Mouse (Mus musculus): ENCODE measurements at regions not wholly inside any gene's neighbourhood (a gene's known extent, or its start where the extent isn't known, plus 50 kb on each side); places are given as distances from the start of the nearest gene placed in this dataset.

DNA sequence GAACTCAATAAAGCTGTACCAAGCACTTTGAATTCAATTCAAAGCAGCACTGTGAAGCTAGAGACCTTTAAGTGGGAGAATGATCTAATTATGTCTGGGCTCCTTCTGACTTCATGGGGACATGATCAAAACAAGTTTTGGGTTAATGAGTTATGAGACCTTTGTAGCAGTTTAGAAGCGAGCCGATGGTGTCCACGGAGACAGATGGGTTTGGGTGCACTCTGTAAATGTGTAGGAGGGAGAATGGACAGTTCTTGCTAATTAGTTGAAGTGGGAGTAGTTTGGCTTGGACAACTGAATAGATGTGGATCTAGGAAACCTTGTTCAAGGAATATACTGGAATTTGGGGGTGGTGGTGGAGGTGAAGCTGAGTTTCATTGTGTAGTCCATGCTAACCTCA is 186.3 kb upstream of the Cldn34b3 start:
- Histone ChIP-seq H3K36me3 (ENCODE audit: control insufficient read depth, insufficient read depth, low read length) (no peaks in the 10 kb centered on the region), H3K4me1 (ENCODE audit: control insufficient read depth, insufficient read depth, low read length) (no peaks in the 10 kb centered on the region), H3K27me3 (replicated peaks; ENCODE audit: control insufficient read depth, insufficient read depth, low read length) (no peaks in the 10 kb centered on the region), H3K9me3 (ENCODE audit: control insufficient read depth, low read length) (no peaks in the 10 kb centered on the region), H3K4me3 (ENCODE audit: low read depth, low read length) (no peak overlapping the region), H3K9ac (ENCODE audit: low read depth, low read length) (no peak overlapping the region), H3K27ac (replicated peaks; ENCODE audit: low read depth, low read length) (no peak overlapping the region), H3K4me2 (ENCODE audit: low read depth, low read length) (no peak overlapping the region)
- ATAC-seq (ENCODE audit: low read depth): no peak
- 93% methylated on average over 3 of the region's 3 CpGs for WGBS
- DNase-seq (ENCODE audit: low spot score): no peak

DNA sequence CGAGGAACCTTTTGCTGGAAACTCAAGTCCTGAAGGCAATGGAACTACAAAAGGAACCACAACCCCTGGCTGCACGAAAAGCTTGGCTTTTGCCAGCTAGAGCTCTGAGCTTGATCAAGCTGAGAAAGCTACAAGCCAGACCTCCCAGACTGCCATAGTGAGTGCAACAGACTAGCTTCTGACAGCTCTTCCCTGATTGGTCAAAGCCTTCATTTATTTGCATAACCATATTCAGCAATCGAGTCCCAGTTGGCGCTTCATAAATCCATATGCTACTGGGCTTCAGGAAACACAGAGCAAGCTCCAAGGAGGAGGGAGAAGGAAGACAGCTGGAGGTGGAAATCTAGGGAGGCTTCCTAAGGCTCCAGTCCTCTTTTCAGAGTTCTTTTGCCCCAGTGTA is 181.4 kb upstream of the Cldn34b3 start:
- DNase-seq (ENCODE audit: low spot score): peak; percentile 29
- Histone ChIP-seq H3K4me2 (ENCODE audit: low read depth, low read length) (no peak overlapping the region), H3K27ac (replicated peaks; ENCODE audit: low read depth, low read length) (no peak overlapping the region), H3K9ac (ENCODE audit: low read depth, low read length) (no peak overlapping the region), H3K4me1 (ENCODE audit: control insufficient read depth, insufficient read depth, low read length) (no peaks in the 10 kb centered on the region), H3K9me3 (ENCODE audit: control insufficient read depth, low read length) (no peaks in the 10 kb centered on the region), H3K36me3 (ENCODE audit: control insufficient read depth, insufficient read depth, low read length) (no peaks in the 10 kb centered on the region), H3K27me3 (replicated peaks; ENCODE audit: control insufficient read depth, insufficient read depth, low read length) (no peaks in the 10 kb centered on the region), H3K4me3 (ENCODE audit: low read depth, low read length) (no peak overlapping the region)
- ATAC-seq (ENCODE audit: low read depth): no peak
- WGBS: 59% methylated on average over 4 of the region's 4 CpGs

- no peaks in the 10 kb centered on the region for H3K4me1 ChIP-seq (ENCODE audit: control insufficient read depth, insufficient read depth, low read length)
- H3K27ac ChIP-seq (replicated peaks; ENCODE audit: low read depth, low read length): no peak overlapping the region
- peak; percentile 59 for DNase-seq (ENCODE audit: low spot score)
- no peak overlapping the region for H3K4me3 ChIP-seq (ENCODE audit: low read depth, low read length)
- 50% methylated on average over 4 of the region's 4 CpGs for WGBS
- no peak overlapping the region for H3K4me2 ChIP-seq (ENCODE audit: low read depth, low read length)
- H3K9ac ChIP-seq (ENCODE audit: low read depth, low read length): no peak overlapping the region
- H3K36me3 ChIP-seq (ENCODE audit: control insufficient read depth, insufficient read depth, low read length): no peaks in the 10 kb centered on the region
- no peaks in the 10 kb centered on the region for H3K27me3 ChIP-seq (replicated peaks; ENCODE audit: control insufficient read depth, insufficient read depth, low read length)
- no peaks in the 10 kb centered on the region for H3K9me3 ChIP-seq (ENCODE audit: control insufficient read depth, low read length)
- ATAC-seq (ENCODE audit: low read depth): peak; percentile 47; the same call in 1 of the 2 replicates
Observed at GRCm38 (mm10) chrX:76110763-76111474, 153.2 kb upstream of the Cldn34b3 start.

GRCm38 (mm10) chrX:76116086-76116485 is 148.0 kb upstream of the Cldn34b3 start:
- peak; percentile 34 for DNase-seq (ENCODE audit: low spot score)

GRCm38 (mm10) chrX:76116562-76116961 is 147.5 kb upstream of the Cldn34b3 start:
- Histone ChIP-seq H3K4me1 (ENCODE audit: control insufficient read depth, insufficient read depth, low read length) (no peaks in the 10 kb centered on the region), H3K36me3 (ENCODE audit: control insufficient read depth, insufficient read depth, low read length) (no peaks in the 10 kb centered on the region), H3K4me3 (ENCODE audit: low read depth, low read length) (no peak overlapping the region), H3K4me2 (ENCODE audit: low read depth, low read length) (no peak overlapping the region), H3K9ac (ENCODE audit: low read depth, low read length) (no peak overlapping the region), H3K27me3 (replicated peaks; ENCODE audit: control insufficient read depth, insufficient read depth, low read length) (no peaks in the 10 kb centered on the region), H3K27ac (replicated peaks; ENCODE audit: low read depth, low read length) (no peak overlapping the region), H3K9me3 (ENCODE audit: control insufficient read depth, low read length) (no peaks in the 10 kb centered on the region)
- WGBS: 45% methylated on average over 1 of the region's 1 CpGs
- ATAC-seq (ENCODE audit: low read depth): no peak
- DNase-seq (ENCODE audit: low spot score): no peak

More at GRCm38 (mm10) chrX:76116086-76116485, 148.0 kb upstream of the Cldn34b3 start:
- Histone ChIP-seq H3K4me2 (ENCODE audit: low read depth, low read length) (no peak overlapping the region), H3K36me3 (ENCODE audit: control insufficient read depth, insufficient read depth, low read length) (no peaks in the 10 kb centered on the region), H3K4me3 (ENCODE audit: low read depth, low read length) (no peak overlapping the region), H3K27ac (replicated peaks; ENCODE audit: low read depth, low read length) (no peak overlapping the region), H3K4me1 (ENCODE audit: control insufficient read depth, insufficient read depth, low read length) (no peaks in the 10 kb centered on the region), H3K27me3 (replicated peaks; ENCODE audit: control insufficient read depth, insufficient read depth, low read length) (no peaks in the 10 kb centered on the region), H3K9ac (ENCODE audit: low read depth, low read length) (no peak overlapping the region), H3K9me3 (ENCODE audit: control insufficient read depth, low read length) (no peaks in the 10 kb centered on the region)
- no peak for ATAC-seq (ENCODE audit: low read depth)
- 37% methylated on average over 1 of the region's 1 CpGs for WGBS

- WGBS: 25% methylated on average over 3 of the region's 3 CpGs
- H3K4me3 ChIP-seq (ENCODE audit: low read depth, low read length): no peak overlapping the region
- H3K9ac ChIP-seq (ENCODE audit: low read depth, low read length): no peak overlapping the region
- H3K4me2 ChIP-seq (ENCODE audit: low read depth, low read length): no peak overlapping the region
- H3K27ac ChIP-seq (replicated peaks; ENCODE audit: low read depth, low read length): no peak overlapping the region
- no peaks in the 10 kb centered on the region for H3K36me3 ChIP-seq (ENCODE audit: control insufficient read depth, insufficient read depth, low read length)
- no peaks in the 10 kb centered on the region for H3K27me3 ChIP-seq (replicated peaks; ENCODE audit: control insufficient read depth, insufficient read depth, low read length)
- no peaks in the 10 kb centered on the region for H3K4me1 ChIP-seq (ENCODE audit: control insufficient read depth, insufficient read depth, low read length)
- no peak for ATAC-seq (ENCODE audit: low read depth)
- DNase-seq (ENCODE audit: low spot score): peak; percentile 45
- no peaks in the 10 kb centered on the region for H3K9me3 ChIP-seq (ENCODE audit: control insufficient read depth, low read length)
Observed at GRCm38 (mm10) chrX:76120936-76121335, 143.2 kb upstream of the Cldn34b3 start.

GRCm38 (mm10) chrX:76123355-76123754 is 140.7 kb upstream of the Cldn34b3 start:
- no peaks in the 10 kb centered on the region for H3K36me3 ChIP-seq (ENCODE audit: control insufficient read depth, insufficient read depth, low read length)
- no peak overlapping the region for H3K4me3 ChIP-seq (ENCODE audit: low read depth, low read length)
- H3K27me3 ChIP-seq (replicated peaks; ENCODE audit: control insufficient read depth, insufficient read depth, low read length): no peaks in the 10 kb centered on the region
- ATAC-seq (ENCODE audit: low read depth) (no peak), DNase-seq (ENCODE audit: low spot score) (peak; percentile 72)
- no peaks in the 10 kb centered on the region for H3K4me1 ChIP-seq (ENCODE audit: control insufficient read depth, insufficient read depth, low read length)
- no peak overlapping the region for H3K4me2 ChIP-seq (ENCODE audit: low read depth, low read length)
- 31% methylated on average over 2 of the region's 2 CpGs for WGBS
- H3K27ac ChIP-seq (replicated peaks; ENCODE audit: low read depth, low read length): no peak overlapping the region
- no peak overlapping the region for H3K9ac ChIP-seq (ENCODE audit: low read depth, low read length)
- H3K9me3 ChIP-seq (ENCODE audit: control insufficient read depth, low read length): no peaks in the 10 kb centered on the region

- H3K4me2 ChIP-seq (ENCODE audit: low read depth, low read length): no peak overlapping the region
- no peaks in the 10 kb centered on the region for H3K4me1 ChIP-seq (ENCODE audit: control insufficient read depth, insufficient read depth, low read length)
- WGBS: 28% methylated on average over 2 of the region's 2 CpGs
- no peak overlapping the region for H3K27ac ChIP-seq (replicated peaks; ENCODE audit: low read depth, low read length)
- H3K27me3 ChIP-seq (replicated peaks; ENCODE audit: control insufficient read depth, insufficient read depth, low read length): no peaks in the 10 kb centered on the region
- H3K9me3 ChIP-seq (ENCODE audit: control insufficient read depth, low read length): 0 out of 2 replicates have a peak, but pooled peaks cover 4% of the 10 kb centered on the region
- no peak overlapping the region for H3K9ac ChIP-seq (ENCODE audit: low read depth, low read length)
- H3K36me3 ChIP-seq (ENCODE audit: control insufficient read depth, insufficient read depth, low read length): no peaks in the 10 kb centered on the region
- DNase-seq (ENCODE audit: low spot score) (peak; percentile 59), ATAC-seq (ENCODE audit: low read depth) (no peak)
- H3K4me3 ChIP-seq (ENCODE audit: low read depth, low read length): no peak overlapping the region
Observed at GRCm38 (mm10) chrX:76137729-76138128, 126.4 kb upstream of the Cldn34b3 start.

DNA sequence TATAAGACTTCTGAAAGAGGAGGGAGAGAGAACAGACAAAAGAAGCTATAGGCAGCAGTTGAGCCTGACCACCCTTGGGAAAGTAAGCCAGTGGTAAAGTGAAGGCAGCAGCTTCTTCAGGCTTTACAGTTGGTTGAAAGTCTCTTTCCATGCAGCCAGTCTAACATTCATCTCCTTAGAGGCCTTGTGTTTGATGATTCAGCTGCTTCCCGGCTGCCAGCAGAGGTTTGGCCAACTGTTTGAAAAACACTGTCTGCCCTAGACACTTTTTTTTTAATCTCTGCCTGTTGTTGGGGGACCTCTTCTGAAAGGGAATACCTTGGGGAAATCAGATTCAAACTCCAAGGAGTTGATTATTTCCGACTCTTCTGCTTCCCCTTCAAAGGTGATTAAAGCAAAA is 123.1 kb upstream of the Cldn34b3 start:
- Histone ChIP-seq H3K27ac (replicated peaks; ENCODE audit: low read depth, low read length) (no peak overlapping the region), H3K4me2 (ENCODE audit: low read depth, low read length) (no peak overlapping the region), H3K27me3 (replicated peaks; ENCODE audit: control insufficient read depth, insufficient read depth, low read length) (no peaks in the 10 kb centered on the region), H3K36me3 (ENCODE audit: control insufficient read depth, insufficient read depth, low read length) (no peaks in the 10 kb centered on the region), H3K4me3 (ENCODE audit: low read depth, low read length) (no peak overlapping the region), H3K4me1 (ENCODE audit: control insufficient read depth, insufficient read depth, low read length) (no peaks in the 10 kb centered on the region), H3K9me3 (ENCODE audit: control insufficient read depth, low read length) (no peaks in the 10 kb centered on the region), H3K9ac (ENCODE audit: low read depth, low read length) (no peak overlapping the region)
- WGBS: 63% methylated on average over 2 of the region's 2 CpGs
- DNase-seq (ENCODE audit: low spot score) (no peak), ATAC-seq (ENCODE audit: low read depth) (no peak)
